Mouse (Mus musculus): ENCODE data around the gene Trp73.

Gene Trp73

DNA sequence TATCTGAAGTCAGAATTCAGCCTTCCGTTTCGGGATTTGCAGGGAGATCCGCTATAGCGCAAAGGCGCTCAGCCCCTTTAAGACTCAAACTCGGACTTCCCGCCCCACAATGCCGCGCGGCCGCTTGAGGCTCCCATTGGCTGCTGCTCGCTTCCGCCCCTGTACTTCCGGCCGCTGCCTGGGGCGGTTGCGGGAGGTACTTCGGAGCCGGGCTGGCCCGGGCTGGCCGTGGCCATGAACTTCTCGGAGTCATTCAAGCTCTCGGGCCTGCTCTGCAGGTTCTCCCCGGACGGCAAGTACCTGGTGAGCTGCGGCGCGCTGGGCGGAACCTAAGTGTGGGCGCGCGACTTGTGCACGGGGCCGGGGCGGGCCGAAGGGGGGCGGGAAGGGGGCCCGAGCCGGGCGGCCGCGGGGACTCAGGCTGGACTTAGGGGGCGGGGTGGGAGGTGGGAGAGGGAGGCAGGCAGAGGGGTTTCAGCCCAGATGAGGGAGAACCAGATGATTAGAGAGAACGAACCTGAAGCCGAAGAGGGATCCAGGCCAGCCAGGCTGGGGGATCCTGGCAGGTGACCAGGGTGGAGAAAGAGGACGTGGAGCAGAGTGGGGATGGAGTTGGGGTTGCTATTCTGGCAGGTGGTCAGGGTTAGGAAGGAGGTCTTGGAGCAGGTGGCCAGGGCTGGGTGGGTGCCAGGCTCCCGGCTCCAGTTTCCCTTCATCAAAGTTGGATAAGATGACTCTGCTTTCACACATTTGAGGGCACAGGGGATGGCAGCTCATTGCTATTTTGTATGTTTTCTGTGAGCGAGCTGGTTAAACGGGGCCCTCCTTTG lies 2.4 kb upstream of the Trp73 start, which contains the start of gene Wrap73:
Gene Wrap73, plus strand, starts transcription at position 162 of the 830 bp plus-strand sequence.
- peak; percentile 86 for DNase-seq (ENCODE audit: low read depth)

DNA sequence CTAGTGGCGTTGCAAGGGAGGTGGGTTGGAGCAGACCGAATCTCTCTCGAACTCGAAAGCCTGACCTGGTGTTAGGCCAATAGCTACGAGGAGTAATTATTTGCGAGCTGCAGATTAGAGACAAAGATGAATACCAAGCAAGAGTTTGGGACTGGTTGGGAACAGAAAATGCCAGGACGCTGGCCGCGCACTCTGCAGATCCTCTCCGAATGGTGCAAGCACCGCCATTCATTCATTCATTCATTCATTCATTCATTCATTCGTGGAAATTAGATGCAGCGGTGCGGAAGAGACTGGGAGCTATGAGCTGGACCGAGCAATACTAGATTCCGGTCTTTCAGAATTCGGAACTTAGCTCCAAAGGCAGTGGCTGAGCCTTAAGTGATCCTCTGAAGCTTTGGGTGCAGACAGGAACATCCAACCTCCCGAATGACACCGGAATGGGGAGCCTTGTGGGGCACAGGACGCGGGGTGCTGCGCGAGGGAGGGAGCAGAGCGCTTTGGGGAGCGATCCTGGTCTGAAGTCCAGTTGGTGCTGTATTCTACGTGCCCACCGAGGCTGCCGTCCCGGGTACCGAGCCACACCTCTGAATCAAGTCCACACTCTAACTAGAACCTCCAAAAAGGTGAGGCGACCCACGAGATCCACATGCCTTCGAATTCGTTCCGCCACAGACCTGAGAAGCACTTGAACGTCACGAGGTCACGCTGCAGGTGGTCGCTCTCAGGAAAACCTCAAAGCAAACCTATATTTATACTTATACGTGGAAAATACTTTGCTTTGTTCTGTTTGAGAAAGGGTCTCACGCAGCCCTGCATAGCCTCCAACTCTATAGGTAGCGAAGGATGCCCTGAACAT lies 1.2 kb upstream of the Trp73 start:
- DNase-seq (ENCODE audit: low read depth) = no peak

- DNase-seq (ENCODE audit: low read depth) = no peak
Measured at GRCm38 (mm10) chr4:154140213-154141008, 403 bp upstream of the Trp73 start.

DNA sequence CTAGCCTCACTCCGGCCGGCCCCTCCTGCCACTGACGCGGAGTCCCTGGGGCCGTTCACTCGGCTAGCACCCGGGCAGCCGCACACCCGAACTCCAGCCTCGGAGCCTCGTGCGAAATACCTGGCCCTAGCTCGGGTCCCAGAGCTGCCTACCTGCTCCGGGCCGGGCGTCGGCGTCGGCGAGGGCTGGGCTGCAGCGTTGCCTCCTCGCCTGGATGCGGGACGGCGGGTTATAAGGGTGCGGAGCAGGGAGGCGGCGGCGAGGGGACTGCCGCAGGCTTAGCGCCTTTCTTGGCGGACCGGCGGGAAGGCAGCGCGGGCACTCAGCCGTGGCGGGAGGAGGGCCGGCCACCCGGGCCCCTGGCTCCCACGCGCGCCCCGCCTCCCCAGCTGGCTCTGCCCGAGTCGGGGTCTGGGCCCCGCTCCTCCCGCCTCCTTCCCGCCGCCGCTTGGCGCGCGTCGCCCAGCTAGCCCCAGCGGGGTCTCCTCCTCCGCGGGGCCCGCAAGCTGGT lies 282 bp downstream of the Trp73 start:
- DNase-seq (ENCODE audit: low read depth) = no peak

GRCm38 (mm10) chr4:154137139-154137538 lies 2.9 kb downstream of the Trp73 start:
- DNase-seq (ENCODE audit: low read depth) = no peak

- no peak for DNase-seq (ENCODE audit: low read depth)
Measured at GRCm38 (mm10) chr4:154134803-154135202, 5.2 kb downstream of the Trp73 start.

- no peak for DNase-seq (ENCODE audit: low read depth)
Measured at GRCm38 (mm10) chr4:154131894-154132293, 8.1 kb downstream of the Trp73 start.

- no peak for DNase-seq (ENCODE audit: low read depth)
Measured at GRCm38 (mm10) chr4:154129950-154130349, 10.1 kb downstream of the Trp73 start.

DNA sequence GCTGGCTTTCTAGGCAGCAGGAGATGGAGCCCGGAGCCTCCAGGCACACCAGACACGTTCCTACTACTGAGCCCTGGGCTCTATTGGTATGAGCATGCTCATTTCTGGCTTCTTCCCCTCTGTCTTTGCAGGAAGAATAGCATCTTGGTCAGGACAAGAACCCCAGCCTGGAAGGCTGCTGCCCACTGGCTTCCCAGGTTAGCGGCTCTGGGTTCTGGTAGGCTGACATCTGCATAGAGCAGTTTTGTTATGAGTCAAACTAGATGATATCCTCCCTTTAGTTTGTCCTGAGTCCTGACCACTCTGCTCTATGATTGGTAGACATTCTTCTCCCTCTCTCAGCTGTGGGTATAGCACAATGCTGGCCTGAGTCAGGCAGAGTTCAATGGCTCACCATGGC lies 12.7 kb downstream of the Trp73 start:
- no peak for DNase-seq (ENCODE audit: low read depth)

DNA sequence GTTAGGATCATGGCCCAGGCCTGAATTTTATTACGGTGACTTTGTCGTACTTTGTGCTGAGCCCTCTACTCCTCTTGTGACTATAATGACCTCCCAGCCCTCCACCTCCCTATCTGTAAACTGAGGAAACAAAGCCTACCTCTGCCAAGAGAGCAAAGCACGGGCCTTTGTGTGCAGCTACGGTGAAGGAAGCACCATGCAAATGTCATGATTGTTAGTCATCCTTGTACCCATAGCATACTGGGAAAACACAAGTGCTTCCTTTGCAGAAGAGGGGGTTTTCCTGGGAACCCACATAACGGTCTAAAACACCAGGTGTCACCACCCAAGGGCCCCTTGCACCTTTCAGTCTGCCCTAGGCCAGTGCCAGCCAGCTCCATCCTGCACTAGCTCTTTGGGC lies 14.8 kb downstream of the Trp73 start:
- DNase-seq (ENCODE audit: low read depth) = no peak

DNA sequence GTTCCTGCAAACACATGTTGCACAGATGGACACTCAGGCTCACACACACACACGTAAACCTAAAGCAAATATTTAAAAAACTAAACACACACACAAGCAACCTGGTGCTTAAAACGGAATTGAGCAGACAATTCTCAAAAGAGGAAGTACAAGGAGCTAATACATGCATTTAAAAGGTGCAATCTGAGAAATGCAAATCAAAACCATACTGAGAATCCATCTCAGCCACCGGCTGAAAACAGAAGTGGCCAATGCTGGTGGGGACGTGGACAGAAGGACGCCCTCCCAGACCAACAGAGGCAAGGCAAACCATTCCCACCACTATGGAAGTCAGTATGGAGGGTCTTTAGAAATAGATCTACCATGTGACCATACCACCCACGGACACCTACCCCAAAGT lies 16.5 kb downstream of the Trp73 start:
- DNase-seq (ENCODE audit: low read depth) = no peak

DNA sequence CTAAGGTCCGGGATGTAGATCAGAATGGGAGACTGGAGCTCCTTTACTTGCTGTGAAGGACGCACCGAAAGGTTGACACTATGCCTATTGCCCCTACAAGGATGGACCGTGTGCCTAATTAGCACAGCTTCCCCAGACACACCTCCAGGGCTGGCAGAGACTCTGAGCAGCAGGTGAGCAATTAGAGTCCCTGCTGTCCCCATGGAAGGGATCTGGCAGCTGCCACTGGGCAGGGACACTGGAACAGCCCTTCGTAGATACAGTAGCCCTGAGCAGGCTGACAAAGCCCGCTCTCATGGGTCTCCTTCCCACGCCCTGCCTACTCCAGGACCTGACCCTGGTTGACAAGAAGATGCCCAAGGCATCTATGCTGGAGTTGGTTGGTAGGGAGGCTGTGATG lies 17.6 kb downstream of the Trp73 start:
- no peak for DNase-seq (ENCODE audit: low read depth)

GRCm38 (mm10) chr4:154121800-154122199 lies 18.2 kb downstream of the Trp73 start:
- DNase-seq (ENCODE audit: low read depth) = peak; percentile 67

GRCm38 (mm10) chr4:154119208-154119607 lies 20.8 kb downstream of the Trp73 start:
- no peak for DNase-seq (ENCODE audit: low read depth)

DNA sequence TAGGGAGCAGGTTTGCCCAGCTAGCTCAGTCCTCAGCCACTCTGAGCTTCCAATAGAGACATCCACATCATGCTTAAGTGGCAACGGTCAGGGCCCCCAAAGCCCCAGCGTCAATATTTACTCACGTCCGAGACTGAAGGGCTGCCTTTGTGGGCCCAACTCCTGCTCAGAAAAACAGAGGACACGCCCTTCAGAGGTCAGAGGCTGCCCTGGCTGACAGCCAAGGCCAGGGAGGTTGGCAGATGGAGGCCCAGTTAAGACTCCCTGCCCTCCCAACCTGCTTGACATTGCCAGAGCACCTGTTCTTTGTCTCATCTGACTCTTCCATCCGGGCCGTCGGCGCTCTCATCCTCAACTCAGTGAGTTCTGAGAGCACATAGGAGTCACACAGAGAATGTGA lies 21.2 kb downstream of the Trp73 start:
- DNase-seq (ENCODE audit: low read depth) = no peak

- DNase-seq (ENCODE audit: low read depth) = no peak
Measured at GRCm38 (mm10) chr4:154116421-154116820, 23.6 kb downstream of the Trp73 start.

GRCm38 (mm10) chr4:154109850-154110243 lies 30.2 kb downstream of the Trp73 start:
- DNase-seq (ENCODE audit: low read depth) = no peak

GRCm38 (mm10) chr4:154109216-154109849 lies 30.7 kb downstream of the Trp73 start:
- no peak for DNase-seq (ENCODE audit: low read depth)

DNA sequence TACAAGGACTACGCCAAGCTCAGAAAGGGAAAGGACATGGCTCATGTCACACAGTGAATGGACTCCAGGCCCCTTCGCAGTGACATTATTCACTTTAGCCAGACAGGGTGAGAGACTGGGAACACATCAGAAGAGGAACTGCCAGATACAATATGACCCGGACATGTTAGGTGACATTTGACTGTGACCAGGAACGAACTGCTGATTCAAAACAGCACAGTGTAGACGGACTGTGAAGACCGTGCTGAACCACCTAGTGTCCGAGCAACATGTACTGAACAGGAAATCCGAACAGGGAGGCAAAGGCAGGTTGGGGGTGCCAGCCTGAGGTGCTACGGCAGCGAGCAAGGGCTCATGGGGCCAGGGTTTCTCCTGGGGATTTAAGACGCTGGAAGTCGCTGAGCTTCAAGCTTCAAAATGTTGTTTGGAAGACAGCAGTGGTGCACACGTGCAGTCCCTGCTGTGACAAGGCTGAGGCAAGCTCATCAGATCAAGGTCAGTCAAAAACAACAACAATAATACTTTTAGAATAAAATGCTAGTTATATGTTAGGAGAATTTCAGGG lies 33.4 kb downstream of the Trp73 start:
- no peak for DNase-seq (ENCODE audit: low read depth)

GRCm38 (mm10) chr4:154105381-154106001 lies 34.5 kb downstream of the Trp73 start:
- DNase-seq (ENCODE audit: low read depth) = peak; percentile 53

DNA sequence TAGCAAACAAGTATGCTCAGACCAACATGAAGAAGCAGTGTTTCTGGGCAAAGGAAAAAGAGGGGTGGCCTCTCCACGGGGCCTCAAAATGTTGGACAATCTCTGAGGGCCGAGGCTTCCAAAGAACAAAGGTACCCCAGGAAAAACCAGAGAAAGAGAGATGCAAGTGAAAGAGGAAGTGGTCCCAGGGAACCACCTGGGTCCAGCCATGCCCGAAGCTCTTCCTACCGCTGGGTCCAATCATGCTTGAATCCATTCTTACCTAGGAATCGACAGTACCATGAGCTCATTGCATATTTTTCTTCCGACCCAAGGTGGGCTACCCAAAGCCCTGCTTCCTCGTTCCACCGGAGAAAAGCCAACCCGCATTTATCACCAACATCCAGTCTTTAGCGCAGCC lies 36.1 kb downstream of the Trp73 start:
- no peak for DNase-seq (ENCODE audit: low read depth)
